Mouse (Mus musculus): ENCODE measurements at regions not wholly inside any gene's neighbourhood (a gene's known extent, or its start where the extent isn't known, plus 50 kb on each side); places are given as distances from the start of the nearest gene placed in this dataset.

DNA sequence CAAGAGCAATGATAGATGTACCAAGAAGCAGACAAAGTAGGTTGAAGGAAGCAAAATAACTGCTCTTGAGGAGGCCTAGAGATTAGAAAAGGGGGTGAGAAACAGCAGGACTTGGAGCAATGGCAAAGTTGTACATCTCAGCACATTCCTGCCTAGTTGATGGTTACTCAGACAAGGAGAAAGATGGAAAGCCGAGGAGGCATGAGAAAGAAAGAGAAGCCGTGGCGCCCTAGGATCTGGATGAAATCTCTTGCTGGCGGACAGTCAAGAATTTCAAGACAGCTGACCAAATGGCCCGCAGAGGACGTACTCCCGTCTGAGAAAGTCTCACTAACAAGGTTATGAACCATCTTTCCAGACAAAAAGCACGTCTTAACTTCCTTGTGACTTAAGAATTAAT lies 242.5 kb upstream of the Pfn2 start:
- Histone ChIP-seq H3K27ac (ENCODE audit: low read depth, low read length) (no peak overlapping the region), H3K4me1 (ENCODE audit: control insufficient read depth, insufficient read depth, low read length) (no peaks in the 10 kb centered on the region), H3K9ac (ENCODE audit: low read length) (no peak overlapping the region), H3K27me3 (ENCODE audit: control insufficient read depth, insufficient read depth, low read length) (no peaks in the 10 kb centered on the region), H3K4me2 (ENCODE audit: low read depth) (no peak overlapping the region), H3K4me3 (ENCODE audit: low read depth, low read length) (no peak overlapping the region), H3K36me3 (ENCODE audit: control insufficient read depth, insufficient read depth, low read length) (no peaks in the 10 kb centered on the region), H3K9me3 (ENCODE audit: control insufficient read depth, low read length) (no peaks in the 10 kb centered on the region)
- 88% methylated on average over 8 of the region's 8 CpGs for WGBS
- DNase-seq (ENCODE audit: low spot score) (no peak), ATAC-seq (ENCODE audit: insufficient read depth, low FRiP score, low TSS enrichment) (no peak)

DNA sequence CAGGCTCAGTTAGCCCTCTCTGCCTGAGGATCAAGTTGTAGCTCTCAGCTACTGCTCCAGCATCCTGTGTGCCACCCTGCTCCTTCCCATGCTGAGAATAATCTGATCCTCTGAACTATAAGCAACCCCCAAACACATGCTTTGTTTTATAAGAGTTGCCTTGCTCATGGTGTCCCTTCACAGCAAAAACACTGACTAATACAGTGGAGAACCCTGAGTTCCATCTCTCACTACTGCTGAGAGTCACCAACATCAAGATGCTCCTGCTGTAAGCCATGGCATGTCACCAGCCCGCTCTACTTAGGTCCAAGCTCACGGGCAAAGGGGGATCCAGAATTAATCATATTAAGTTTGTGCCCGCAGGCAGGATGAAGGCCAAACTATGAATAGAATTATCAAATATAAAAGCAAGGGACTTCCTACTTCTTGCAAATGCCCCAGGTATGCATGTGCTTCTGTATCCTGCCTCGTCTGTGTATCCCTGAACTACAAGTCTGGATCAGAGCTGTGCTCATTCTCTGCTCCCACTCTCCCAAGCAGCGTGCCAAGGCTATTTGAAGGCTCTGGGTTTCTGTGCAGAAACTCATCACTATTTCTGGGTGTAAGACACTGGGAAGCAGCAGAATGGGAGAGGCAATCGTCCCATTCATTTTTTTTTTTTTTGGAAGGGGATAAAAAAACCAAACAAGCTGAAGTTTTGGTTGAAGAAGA lies 243.7 kb upstream of the Pfn2 start:
- no peaks in the 10 kb centered on the region for H3K4me1 ChIP-seq (ENCODE audit: control insufficient read depth, insufficient read depth, low read length)
- H3K27me3 ChIP-seq (ENCODE audit: control insufficient read depth, insufficient read depth, low read length), result no peaks in the 10 kb centered on the region
- H3K4me3 ChIP-seq (ENCODE audit: low read depth, low read length), result no peak overlapping the region
- H3K36me3 ChIP-seq (ENCODE audit: control insufficient read depth, insufficient read depth, low read length), result no peaks in the 10 kb centered on the region
- H3K9me3 ChIP-seq (ENCODE audit: control insufficient read depth, low read length), result no peaks in the 10 kb centered on the region
- no peak for DNase-seq (ENCODE audit: low spot score)
- ATAC-seq (ENCODE audit: insufficient read depth, low FRiP score, low TSS enrichment), result no peak
- no peak overlapping the region for H3K9ac ChIP-seq (ENCODE audit: low read length)
- 86% methylated on average over 6 of the region's 6 CpGs for WGBS
- H3K4me2 ChIP-seq (ENCODE audit: low read depth), result no peak overlapping the region
- no peak overlapping the region for H3K27ac ChIP-seq (ENCODE audit: low read depth, low read length)

DNA sequence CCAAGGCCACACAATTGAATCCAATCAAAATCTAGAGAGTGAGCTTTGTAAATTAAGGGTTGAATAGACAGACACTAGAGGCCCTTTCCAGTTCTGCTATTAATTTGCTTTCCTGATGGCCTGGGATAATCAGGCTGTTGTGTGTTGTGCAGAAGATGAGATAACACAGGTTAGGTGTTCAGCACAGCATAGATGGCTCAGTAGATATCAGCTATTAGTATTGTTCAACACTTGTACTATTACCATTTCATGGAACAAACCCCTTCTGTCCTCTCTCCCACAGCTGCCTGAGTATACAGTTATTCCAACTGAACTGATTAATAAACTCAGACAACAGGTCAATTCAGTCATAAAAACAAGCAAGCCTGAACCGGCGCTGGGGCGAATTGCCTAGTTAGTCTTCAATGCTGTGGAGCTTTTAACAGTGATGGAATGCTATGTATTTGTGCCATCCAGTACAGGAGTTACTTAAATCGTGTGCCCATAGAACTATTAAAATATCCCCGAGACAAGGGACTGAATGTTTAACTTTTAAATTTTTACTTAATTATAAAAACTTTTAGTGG lies 263.1 kb upstream of the Pfn2 start:
- Histone ChIP-seq H3K27ac (ENCODE audit: low read depth, low read length) (no peak overlapping the region), H3K9ac (ENCODE audit: low read length) (no peak overlapping the region), H3K4me3 (ENCODE audit: low read depth, low read length) (no peak overlapping the region), H3K9me3 (ENCODE audit: control insufficient read depth, low read length) (no peaks in the 10 kb centered on the region), H3K27me3 (ENCODE audit: control insufficient read depth, insufficient read depth, low read length) (no peaks in the 10 kb centered on the region), H3K4me1 (ENCODE audit: control insufficient read depth, insufficient read depth, low read length) (no peaks in the 10 kb centered on the region), H3K4me2 (ENCODE audit: low read depth) (no peak overlapping the region), H3K36me3 (ENCODE audit: control insufficient read depth, insufficient read depth, low read length) (no peaks in the 10 kb centered on the region)
- 87% methylated on average over 5 of the region's 5 CpGs for WGBS
- DNase-seq (ENCODE audit: low spot score) (no peak), ATAC-seq (ENCODE audit: insufficient read depth, low FRiP score, low TSS enrichment) (no peak)

DNA sequence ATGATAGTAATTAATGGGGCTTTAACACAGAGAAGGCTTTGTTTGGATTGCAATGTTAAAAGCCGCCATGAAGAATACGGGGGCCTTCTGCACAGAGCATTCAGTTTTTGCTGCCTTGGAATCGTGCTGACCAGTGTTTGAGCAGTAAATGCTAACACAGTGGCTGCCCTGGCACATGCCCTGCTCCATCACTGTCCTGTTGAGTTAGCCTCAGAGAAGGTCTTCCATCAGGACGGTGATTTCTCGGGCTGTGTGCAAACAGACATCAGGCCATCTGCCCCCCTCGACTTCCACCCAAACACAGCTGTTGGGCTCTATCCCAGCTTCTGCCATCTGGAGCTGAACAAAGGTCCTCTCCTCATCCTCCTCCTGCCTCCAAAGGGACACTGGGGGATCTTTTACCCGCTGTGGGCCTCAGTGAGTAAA lies 264.6 kb upstream of the Pfn2 start:
- H3K27ac ChIP-seq (ENCODE audit: low read depth, low read length), result no peak overlapping the region
- WGBS, result 27% methylated on average over 7 of the region's 7 CpGs
- H3K4me3 ChIP-seq (ENCODE audit: low read depth, low read length), result no peak overlapping the region
- H3K9me3 ChIP-seq (ENCODE audit: control insufficient read depth, low read length), result no peaks in the 10 kb centered on the region
- ATAC-seq (ENCODE audit: insufficient read depth, low FRiP score, low TSS enrichment) (peak; percentile 71), DNase-seq (ENCODE audit: low spot score) (peak; percentile 40)
- H3K27me3 ChIP-seq (ENCODE audit: control insufficient read depth, insufficient read depth, low read length), result no peaks in the 10 kb centered on the region
- no peak overlapping the region for H3K4me2 ChIP-seq (ENCODE audit: low read depth)
- no peaks in the 10 kb centered on the region for H3K4me1 ChIP-seq (ENCODE audit: control insufficient read depth, insufficient read depth, low read length)
- H3K9ac ChIP-seq (ENCODE audit: low read length), result no peak overlapping the region
- H3K36me3 ChIP-seq (ENCODE audit: control insufficient read depth, insufficient read depth, low read length), result no peaks in the 10 kb centered on the region

DNA sequence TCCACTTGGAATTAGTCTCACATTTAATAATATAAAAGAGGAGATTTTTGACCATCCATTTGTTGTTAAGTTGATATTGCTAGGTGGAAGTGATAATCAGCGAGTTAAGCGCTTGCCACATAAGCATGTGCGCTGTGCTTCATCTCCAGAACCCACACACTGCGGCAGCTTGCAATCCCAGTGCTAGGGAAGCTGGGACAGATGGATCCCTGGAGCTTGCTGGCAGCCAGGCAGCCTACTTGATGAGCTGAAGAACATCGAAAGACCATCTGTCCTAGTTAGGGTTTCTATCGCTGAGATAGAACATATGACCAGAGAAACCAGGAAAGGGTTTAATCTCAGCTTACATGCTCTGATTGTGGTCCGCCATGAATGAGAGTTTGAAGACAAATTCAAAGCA lies 266.1 kb upstream of the Pfn2 start:
- H3K27me3 ChIP-seq (ENCODE audit: control insufficient read depth, insufficient read depth, low read length), result no peaks in the 10 kb centered on the region
- H3K9ac ChIP-seq (ENCODE audit: low read length), result no peak overlapping the region
- WGBS, result 90% methylated on average over 7 of the region's 7 CpGs
- no peak for ATAC-seq (ENCODE audit: insufficient read depth, low FRiP score, low TSS enrichment)
- H3K9me3 ChIP-seq (ENCODE audit: control insufficient read depth, low read length), result no peaks in the 10 kb centered on the region
- H3K4me2 ChIP-seq (ENCODE audit: low read depth), result no peak overlapping the region
- H3K27ac ChIP-seq (ENCODE audit: low read depth, low read length), result no peak overlapping the region
- peak; percentile 6 for DNase-seq (ENCODE audit: low spot score)
- no peak overlapping the region for H3K4me3 ChIP-seq (ENCODE audit: low read depth, low read length)
- H3K36me3 ChIP-seq (ENCODE audit: control insufficient read depth, insufficient read depth, low read length), result no peaks in the 10 kb centered on the region
- no peaks in the 10 kb centered on the region for H3K4me1 ChIP-seq (ENCODE audit: control insufficient read depth, insufficient read depth, low read length)

DNA sequence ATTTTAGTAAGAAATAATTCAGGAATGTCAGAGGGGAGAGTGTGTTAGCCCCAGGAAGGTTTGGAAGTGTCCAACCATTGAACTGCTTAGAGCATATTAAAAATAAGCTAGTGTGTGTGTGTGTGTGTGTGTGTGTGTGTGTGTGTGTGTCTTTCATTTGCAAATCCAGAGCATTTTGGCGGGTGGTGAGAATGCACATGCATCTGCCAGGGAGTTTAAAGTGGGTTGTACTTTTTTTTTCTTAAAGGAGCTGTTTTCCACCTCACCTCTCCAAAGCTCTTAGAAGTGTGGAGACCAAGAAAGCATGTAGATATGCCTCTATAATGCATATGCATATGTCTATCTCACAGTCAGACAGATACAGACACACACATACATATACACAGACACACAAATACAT lies 267.6 kb upstream of the Pfn2 start:
- Histone ChIP-seq H3K9ac (ENCODE audit: low read length) (no peak overlapping the region), H3K9me3 (ENCODE audit: control insufficient read depth, low read length) (no peaks in the 10 kb centered on the region), H3K36me3 (ENCODE audit: control insufficient read depth, insufficient read depth, low read length) (no peaks in the 10 kb centered on the region), H3K27me3 (ENCODE audit: control insufficient read depth, insufficient read depth, low read length) (no peaks in the 10 kb centered on the region), H3K4me1 (ENCODE audit: control insufficient read depth, insufficient read depth, low read length) (no peaks in the 10 kb centered on the region), H3K4me3 (ENCODE audit: low read depth, low read length) (no peak overlapping the region), H3K4me2 (ENCODE audit: low read depth) (no peak overlapping the region), H3K27ac (ENCODE audit: low read depth, low read length) (no peak overlapping the region)
- ATAC-seq (ENCODE audit: insufficient read depth, low FRiP score, low TSS enrichment) (no peak), DNase-seq (ENCODE audit: low spot score) (no peak)
- 68% methylated on average over 1 of the region's 1 CpGs for WGBS

DNA sequence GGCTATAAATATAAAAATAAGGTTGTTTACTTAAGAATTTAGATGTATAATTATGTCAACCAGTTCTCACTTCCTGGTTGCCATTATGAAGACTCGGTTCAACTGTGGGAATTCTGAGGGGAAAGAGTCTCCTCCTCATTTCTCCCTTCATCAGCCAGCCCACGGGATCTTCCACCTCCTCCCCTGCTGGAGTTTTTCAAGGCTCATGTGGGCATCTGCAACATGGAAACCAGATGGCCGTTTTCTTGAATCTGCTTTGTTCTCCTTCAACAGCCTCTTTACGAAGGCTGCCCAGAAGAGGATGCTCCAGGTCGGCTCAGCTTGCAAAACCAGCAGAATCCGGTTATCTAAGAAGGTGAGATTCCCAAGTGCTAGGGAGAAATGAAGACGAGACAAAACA lies 269.0 kb upstream of the Pfn2 start:
- H3K4me1 ChIP-seq (ENCODE audit: control insufficient read depth, insufficient read depth, low read length), result no peaks in the 10 kb centered on the region
- DNase-seq (ENCODE audit: low spot score) (peak; percentile 3), ATAC-seq (ENCODE audit: insufficient read depth, low FRiP score, low TSS enrichment) (no peak)
- H3K27ac ChIP-seq (ENCODE audit: low read depth, low read length), result no peak overlapping the region
- H3K9ac ChIP-seq (ENCODE audit: low read length), result no peak overlapping the region
- no peaks in the 10 kb centered on the region for H3K9me3 ChIP-seq (ENCODE audit: control insufficient read depth, low read length)
- H3K36me3 ChIP-seq (ENCODE audit: control insufficient read depth, insufficient read depth, low read length), result no peaks in the 10 kb centered on the region
- H3K4me3 ChIP-seq (ENCODE audit: low read depth, low read length), result no peak overlapping the region
- WGBS, result 75% methylated on average over 7 of the region's 7 CpGs
- H3K27me3 ChIP-seq (ENCODE audit: control insufficient read depth, insufficient read depth, low read length), result no peaks in the 10 kb centered on the region
- no peak overlapping the region for H3K4me2 ChIP-seq (ENCODE audit: low read depth)

DNA sequence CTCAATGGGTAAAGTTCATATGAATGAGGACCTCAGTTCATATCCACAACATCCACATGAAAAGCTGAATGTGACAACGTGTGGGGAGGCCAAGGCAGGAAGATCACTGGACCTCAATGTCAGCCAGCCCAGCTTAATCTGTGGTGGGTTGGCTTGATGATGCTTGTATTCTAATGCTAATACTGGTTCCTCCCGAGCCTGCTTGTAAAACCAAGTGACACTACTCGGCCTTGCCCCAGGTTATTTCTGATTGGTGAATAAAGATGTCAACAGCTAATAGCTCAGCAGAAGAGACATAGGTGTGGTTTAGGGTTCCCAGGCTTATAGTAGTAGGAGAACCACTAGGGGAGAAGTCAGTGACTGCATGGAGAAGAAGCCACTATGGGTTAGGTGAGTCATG lies 272.2 kb upstream of the Pfn2 start:
- H3K27me3 ChIP-seq (ENCODE audit: control insufficient read depth, insufficient read depth, low read length), result no peaks in the 10 kb centered on the region
- DNase-seq (ENCODE audit: low spot score), result no peak
- H3K36me3 ChIP-seq (ENCODE audit: control insufficient read depth, insufficient read depth, low read length), result no peaks in the 10 kb centered on the region
- H3K9me3 ChIP-seq (ENCODE audit: control insufficient read depth, low read length), result no peaks in the 10 kb centered on the region
- no peak for ATAC-seq (ENCODE audit: insufficient read depth, low FRiP score, low TSS enrichment)
- H3K27ac ChIP-seq (ENCODE audit: low read depth, low read length), result no peak overlapping the region
- no peak overlapping the region for H3K9ac ChIP-seq (ENCODE audit: low read length)
- WGBS, result 44% methylated on average over 3 of the region's 3 CpGs
- no peaks in the 10 kb centered on the region for H3K4me1 ChIP-seq (ENCODE audit: control insufficient read depth, insufficient read depth, low read length)
- no peak overlapping the region for H3K4me3 ChIP-seq (ENCODE audit: low read depth, low read length)
- H3K4me2 ChIP-seq (ENCODE audit: low read depth), result no peak overlapping the region

All from neural tube, embryonic 11.5 days (tissue).